Mouse (Mus musculus) C2C12 (cell line): ENCODE data around the gene Dad1. TPM values are rescaled to one million over a fixed set of nuclear protein-coding genes. Genes with fewer than 3 reads are reported as not detected.

Source experiments
- H3K27me3 ChIP-seq: one replicate; pipeline ENCODE4 v1.6.1; 2011; ENCODE audit not compliant: control insufficient read depth, insufficient read depth, insufficient read length
- H3K36me3 ChIP-seq: one replicate; pipeline ENCODE4 v1.6.1; 2011; ENCODE audit not compliant: control insufficient read depth, insufficient read depth
- H3K4me3 ChIP-seq: one replicate; pipeline ENCODE4 v1.5.1; 2011; ENCODE audit warnings: mild to moderate bottlenecking, control low read depth; ENCODE audit not compliant: poor library complexity, insufficient read depth, severe bottlenecking
- H3K79me2 ChIP-seq: one replicate; pipeline ENCODE4 v1.6.1; 2011; ENCODE audit not compliant: control insufficient read depth, insufficient read depth
- H3K79me3 ChIP-seq: one replicate; pipeline ENCODE4 v1.6.1; 2011; ENCODE audit warnings: low read depth, control low read depth
- H3ac ChIP-seq: one replicate; pipeline ENCODE3; 2011; ENCODE audit warnings: low read depth; ENCODE audit not compliant: control insufficient read depth, insufficient read length
- CEBPB ChIP-seq: IDR thresholded peaks from one replicate; pipeline ENCODE4 v1.6.1; 2011; ENCODE audit warnings: low read depth, mild to moderate bottlenecking, control low read depth, moderate library complexity
- CTCF ChIP-seq: IDR thresholded peaks from one replicate; pipeline ENCODE4 v1.5.1; 2011; ENCODE audit not compliant: control insufficient read depth, insufficient read depth, insufficient read length
- FOSL1 ChIP-seq: IDR thresholded peaks from one replicate; pipeline ENCODE4 v1.8.0; 2011; ENCODE audit warnings: mild to moderate bottlenecking, low read length; ENCODE audit not compliant: poor library complexity, insufficient read depth, severe bottlenecking
- MAX ChIP-seq: IDR thresholded peaks from one replicate; pipeline ENCODE4 v1.6.1; 2011; ENCODE audit warnings: mild to moderate bottlenecking, control low read depth
- MYOD1 ChIP-seq: IDR thresholded peaks from one replicate; pipeline ENCODE4 v1.6.1; 2011; ENCODE audit warnings: low read depth; ENCODE audit not compliant: control insufficient read depth, insufficient read length
- MYOG ChIP-seq: IDR thresholded peaks from one replicate; pipeline ENCODE4 v1.6.1; 2011; ENCODE audit not compliant: control insufficient read depth, insufficient read length; ENCODE audit errors: extremely low read depth
- USF1 ChIP-seq: IDR thresholded peaks from one replicate; pipeline ENCODE4 v1.6.1; 2011; ENCODE audit warnings: low read depth, mild to moderate bottlenecking, control low read depth, moderate library complexity
- polyA plus RNA-seq: library from polyadenylated mRNA; unstranded; fragments of >200 nt; fragmentation: generic; extraction: Trizol; gene quantifications from one replicate; pipeline ENCODE4 v1.2.1, GENCODE M21; 2012; ENCODE audit warnings: missing spikeins

Gene Dad1
- polyA plus RNA-seq, 1 experiment: 262 TPM

GRCm38 (mm10) chr14:54271976-54272606 lies 18.2 kb upstream of the Dad1 start:
- Histone ChIP-seq H3ac (no peak overlapping the region), H3K36me3 (no peaks in the 10 kb centered on the region), H3K79me2 (no peaks in the 10 kb centered on the region), H3K79me3 (no peaks in the 10 kb centered on the region), H3K27me3 (peaks cover 8% of the 10 kb centered on the region), H3K4me3 (no peak overlapping the region)
- TF ChIP-seq CEBPB (no peak), MYOG (no peak), USF1 (no peak), FOSL1 (no peak), CTCF (no peak), MYOD1 (no peak), MAX (no peak)

GRCm38 (mm10) chr14:54270413-54270812 lies 16.5 kb upstream of the Dad1 start:
- Histone ChIP-seq H3K79me2 (no peaks in the 10 kb centered on the region), H3K4me3 (no peak overlapping the region), H3ac (no peak overlapping the region), H3K79me3 (no peaks in the 10 kb centered on the region), H3K27me3 (no peaks in the 10 kb centered on the region), H3K36me3 (no peaks in the 10 kb centered on the region)
- TF ChIP-seq MYOD1: no peak
- TF ChIP-seq CTCF: no peak
- no peak for TF ChIP-seq FOSL1
- TF ChIP-seq MYOG: no peak
- TF ChIP-seq MAX: no peak
- TF ChIP-seq CEBPB: no peak
- TF ChIP-seq USF1: no peak

GRCm38 (mm10) chr14:54269566-54269965 lies 15.7 kb upstream of the Dad1 start:
- Histone ChIP-seq H3ac (no peak overlapping the region), H3K4me3 (no peak overlapping the region), H3K36me3 (no peaks in the 10 kb centered on the region), H3K79me3 (no peaks in the 10 kb centered on the region), H3K27me3 (no peaks in the 10 kb centered on the region), H3K79me2 (no peaks in the 10 kb centered on the region)
- TF ChIP-seq MAX: no peak
- no peak for TF ChIP-seq MYOD1
- TF ChIP-seq MYOG: no peak
- no peak for TF ChIP-seq CTCF
- no peak for TF ChIP-seq FOSL1
- no peak for TF ChIP-seq USF1
- no peak for TF ChIP-seq CEBPB

- Histone ChIP-seq H3K36me3 (no peaks in the 10 kb centered on the region), H3K4me3 (no peak overlapping the region), H3K79me2 (no peaks in the 10 kb centered on the region), H3K79me3 (no peaks in the 10 kb centered on the region), H3K27me3 (no peaks in the 10 kb centered on the region), H3ac (no peak overlapping the region)
- TF ChIP-seq FOSL1: no peak
- no peak for TF ChIP-seq MYOG
- no peak for TF ChIP-seq CEBPB
- TF ChIP-seq MYOD1: no peak
- TF ChIP-seq MAX: no peak
- TF ChIP-seq CTCF: no peak
- no peak for TF ChIP-seq USF1
Measured at GRCm38 (mm10) chr14:54267966-54268365, 14.1 kb upstream of the Dad1 start.

GRCm38 (mm10) chr14:54265951-54266350 lies 12.0 kb upstream of the Dad1 start:
- Histone ChIP-seq H3K79me2 (no peaks in the 10 kb centered on the region), H3ac (no peak overlapping the region), H3K36me3 (no peaks in the 10 kb centered on the region), H3K27me3 (no peaks in the 10 kb centered on the region), H3K4me3 (no peak overlapping the region), H3K79me3 (no peaks in the 10 kb centered on the region)
- TF ChIP-seq MYOD1 (no peak), MYOG (no peak), FOSL1 (no peak), MAX (no peak), USF1 (no peak), CTCF (no peak), CEBPB (no peak)

GRCm38 (mm10) chr14:54265093-54265492 lies 11.2 kb upstream of the Dad1 start:
- H3K36me3 ChIP-seq: no peaks in the 10 kb centered on the region
- TF ChIP-seq MYOD1: no peak
- TF ChIP-seq MAX: no peak
- no peak for TF ChIP-seq CTCF
- H3K27me3 ChIP-seq: no peaks in the 10 kb centered on the region
- H3K79me2 ChIP-seq: no peaks in the 10 kb centered on the region
- no peak overlapping the region for H3ac ChIP-seq
- no peak overlapping the region for H3K4me3 ChIP-seq
- H3K79me3 ChIP-seq: no peaks in the 10 kb centered on the region
